Mouse (Mus musculus): Measurements from ENCODE around the gene Acadvl. TPM values are rescaled to one million over a fixed set of nuclear protein-coding genes. Genes with fewer than 3 reads are reported as not detected.

Acadvl gene
- polyA plus RNA-seq, 1 experiment, result 308 TPM

GRCm38 (mm10) chr11:69970222-69970621 lies 45.0 kb downstream of the Acadvl start:
- no peak overlapping the region for H3K4me3 ChIP-seq (ENCODE audit: insufficient read depth, low read depth, low read length)
- no peak for TF ChIP-seq CTCF (conservative IDR thresholded peaks at IDR 0.05; ENCODE audit: insufficient read depth, insufficient read length, low read depth, low read length)
- TF ChIP-seq POLR2A (IDR thresholded peaks at IDR 0.05; ENCODE audit: low read depth, low read length), result no peak
- WGBS, result 52% methylated on average over 6 of the region's 6 CpGs

GRCm38 (mm10) chr11:69968793-69969192 lies 46.4 kb downstream of the Acadvl start:
- WGBS, result 40% methylated on average over 4 of the region's 4 CpGs
- Histone ChIP-seq H3K27me3 (replicated peaks; ENCODE audit: control insufficient read depth, insufficient read depth, low read length) (peaks cover 1% of the 10 kb centered on the region; the same call in 1 of the 2 replicates), H3K4me1 (ENCODE audit: control insufficient read depth, insufficient read depth, low read length) (peaks cover 3% of the 10 kb centered on the region; the same call in 1 of the 2 replicates), H3K36me3 (ENCODE audit: control insufficient read depth, insufficient read depth, low read length) (no peaks in the 10 kb centered on the region; the same call in 1 of the 2 replicates), H3K27ac (ENCODE audit: insufficient read depth, low read depth, low read length) (no peak overlapping the region), H3K4me3 (ENCODE audit: insufficient read depth, low read depth, low read length) (no peak overlapping the region)
- TF ChIP-seq CTCF (conservative IDR thresholded peaks at IDR 0.05; ENCODE audit: insufficient read depth, insufficient read length, low read depth, low read length) (no peak), POLR2A (IDR thresholded peaks at IDR 0.05; ENCODE audit: low read depth, low read length) (no peak)
- no peak for DNase-seq

More at GRCm38 (mm10) chr11:69970222-69970621, 45.0 kb downstream of the Acadvl start:
- H3K27me3 ChIP-seq (replicated peaks; ENCODE audit: control insufficient read depth, insufficient read depth, low read length), result peaks cover 1% of the 10 kb centered on the region; the same call in 1 of the 2 replicates
- H3K36me3 ChIP-seq (ENCODE audit: control insufficient read depth, insufficient read depth, low read length), result no peaks in the 10 kb centered on the region; the same call in none of the 2 replicates
- no peak overlapping the region for H3K27ac ChIP-seq (ENCODE audit: insufficient read depth, low read depth, low read length)
- H3K4me1 ChIP-seq (ENCODE audit: control insufficient read depth, insufficient read depth, low read length), result peaks cover 3% of the 10 kb centered on the region; the same call in 1 of the 2 replicates
- DNase-seq, result no peak

- Histone ChIP-seq H3K27me3 (replicated peaks; ENCODE audit: control insufficient read depth, insufficient read depth, low read length) (peaks cover 1% of the 10 kb centered on the region; the same call in 1 of the 2 replicates), H3K4me3 (ENCODE audit: insufficient read depth, low read depth, low read length) (peak overlapping the region; percentile 70), H3K4me1 (ENCODE audit: control insufficient read depth, insufficient read depth, low read length) (peaks cover 3% of the 10 kb centered on the region; the same call in 1 of the 2 replicates), H3K36me3 (ENCODE audit: control insufficient read depth, insufficient read depth, low read length) (no peaks in the 10 kb centered on the region; the same call in 1 of the 2 replicates), H3K27ac (ENCODE audit: insufficient read depth, low read depth, low read length) (no peak overlapping the region)
- no peak for DNase-seq
- WGBS, result 36% methylated on average over 17 of the region's 17 CpGs
- TF ChIP-seq POLR2A (IDR thresholded peaks at IDR 0.05; ENCODE audit: low read depth, low read length), result no peak
- no peak for TF ChIP-seq CTCF (conservative IDR thresholded peaks at IDR 0.05; ENCODE audit: insufficient read depth, insufficient read length, low read depth, low read length)
Measured at GRCm38 (mm10) chr11:69966860-69967517, 48.2 kb downstream of the Acadvl start.

- peak; percentile 37 for DNase-seq
- Histone ChIP-seq H3K4me3 (ENCODE audit: insufficient read depth, low read depth, low read length) (peak overlapping the region; percentile 70), H3K36me3 (ENCODE audit: control insufficient read depth, insufficient read depth, low read length) (no peaks in the 10 kb centered on the region), H3K27me3 (replicated peaks; ENCODE audit: control insufficient read depth, insufficient read depth, low read length) (peaks cover 1% of the 10 kb centered on the region; the same call in 1 of the 2 replicates), H3K4me1 (ENCODE audit: control insufficient read depth, insufficient read depth, low read length) (peaks cover 3% of the 10 kb centered on the region; the same call in 1 of the 2 replicates), H3K27ac (ENCODE audit: insufficient read depth, low read depth, low read length) (peak overlapping the region; percentile 67; the same call in 1 of the 2 replicates)
- WGBS, result 5% methylated on average over 59 of the region's 59 CpGs
- no peak for TF ChIP-seq CTCF (conservative IDR thresholded peaks at IDR 0.05; ENCODE audit: insufficient read depth, insufficient read length, low read depth, low read length)
- no peak for TF ChIP-seq POLR2A (IDR thresholded peaks at IDR 0.05; ENCODE audit: low read depth, low read length)
Measured at GRCm38 (mm10) chr11:69966006-69966859, 49.0 kb downstream of the Acadvl start.

- DNase-seq, result peak; percentile 77
- Histone ChIP-seq H3K27me3 (replicated peaks; ENCODE audit: control insufficient read depth, insufficient read depth, low read length) (peaks cover 1% of the 10 kb centered on the region; the same call in 1 of the 2 replicates), H3K27ac (ENCODE audit: insufficient read depth, low read depth, low read length) (peak overlapping the region; percentile 72), H3K4me1 (ENCODE audit: control insufficient read depth, insufficient read depth, low read length) (peaks cover 3% of the 10 kb centered on the region; the same call in 1 of the 2 replicates), H3K36me3 (ENCODE audit: control insufficient read depth, insufficient read depth, low read length) (no peaks in the 10 kb centered on the region), H3K4me3 (ENCODE audit: insufficient read depth, low read depth, low read length) (peak overlapping the region; percentile 70)
- 7% methylated on average over 49 of the region's 49 CpGs for WGBS
- no peak for TF ChIP-seq CTCF (conservative IDR thresholded peaks at IDR 0.05; ENCODE audit: insufficient read depth, insufficient read length, low read depth, low read length)
- TF ChIP-seq POLR2A (IDR thresholded peaks at IDR 0.05; ENCODE audit: low read depth, low read length), result peak; percentile 15
Measured at GRCm38 (mm10) chr11:69965271-69966005, 49.8 kb downstream of the Acadvl start.

GRCm38 (mm10) chr11:69964650-69965270 lies 50.5 kb downstream of the Acadvl start, which contains the start of gene Cldn7:
TSS of gene Cldn7 (plus strand) at chr11:69964779.
- Histone ChIP-seq H3K36me3 (ENCODE audit: control insufficient read depth, insufficient read depth, low read length) (no peaks in the 10 kb centered on the region), H3K27ac (ENCODE audit: insufficient read depth, low read depth, low read length) (peak within 1 kb of the TSS; percentile 72), H3K27me3 (replicated peaks; ENCODE audit: control insufficient read depth, insufficient read depth, low read length) (peaks cover 1% of the 10 kb centered on the region; the same call in 1 of the 2 replicates), H3K4me1 (ENCODE audit: control insufficient read depth, insufficient read depth, low read length) (peaks cover 3% of the 10 kb centered on the region; the same call in 1 of the 2 replicates), H3K4me3 (ENCODE audit: insufficient read depth, low read depth, low read length) (peak within 1 kb of the TSS; percentile 70)
- DNase-seq, result no peak
- TF ChIP-seq POLR2A (IDR thresholded peaks at IDR 0.05; ENCODE audit: low read depth, low read length) (no peak), CTCF (conservative IDR thresholded peaks at IDR 0.05; ENCODE audit: insufficient read depth, insufficient read length, low read depth, low read length) (no peak)
- 21% methylated on average over 24 of the region's 24 CpGs for WGBS

All from kidney, adult 2 months (tissue).